Mouse (Mus musculus) gastrocnemius, postnatal 14 days (tissue): ENCODE measurements at regions not wholly inside any gene's neighbourhood (a gene's known extent, or its start where the extent isn't known, plus 50 kb on each side); places are given as distances from the start of the nearest gene placed in this dataset.

ENCODE experiments used
- DNase-seq: peaks from one replicate; pipeline ENCODE4 v3.0.0; 2021; ENCODE audit warnings: mixed read lengths
- intact Hi-C: fragments of 180-260 bp; cut with DNase I; formaldehyde crosslinking; loops from one replicate; pipeline ENCODE4 v1.15.1; 2025; ENCODE audit warnings: low total_unique reads

DNA sequence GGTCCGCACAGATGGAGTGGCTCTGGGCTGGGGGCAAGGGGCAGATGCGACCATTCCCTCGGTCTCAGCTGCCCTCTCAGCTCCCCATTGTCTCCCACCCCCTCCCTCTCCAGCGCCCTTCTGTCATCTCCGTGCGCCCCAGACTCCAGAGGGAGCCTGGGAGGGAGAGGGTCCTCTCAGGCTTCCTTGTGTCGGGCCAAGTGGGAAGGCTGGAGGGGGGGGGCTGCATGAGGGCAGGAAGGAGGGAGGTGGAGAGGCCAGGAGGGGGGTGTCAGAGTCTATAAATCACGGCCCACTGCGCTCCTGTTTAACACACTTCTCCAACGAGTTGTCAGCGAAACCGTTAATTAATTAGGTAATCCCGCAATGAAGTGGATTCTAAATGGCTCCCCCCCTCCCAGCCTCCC, 127.2 kb upstream of the Lhx5 start:
- intact Hi-C loops = no loop called here
- no peak for DNase-seq

- DNase-seq = no peak
- intact Hi-C loops = no loop called here
These were observed 119.2 kb upstream of the Lhx5 start for GRCm38 (mm10) chr5:120312299-120312698.

DNA sequence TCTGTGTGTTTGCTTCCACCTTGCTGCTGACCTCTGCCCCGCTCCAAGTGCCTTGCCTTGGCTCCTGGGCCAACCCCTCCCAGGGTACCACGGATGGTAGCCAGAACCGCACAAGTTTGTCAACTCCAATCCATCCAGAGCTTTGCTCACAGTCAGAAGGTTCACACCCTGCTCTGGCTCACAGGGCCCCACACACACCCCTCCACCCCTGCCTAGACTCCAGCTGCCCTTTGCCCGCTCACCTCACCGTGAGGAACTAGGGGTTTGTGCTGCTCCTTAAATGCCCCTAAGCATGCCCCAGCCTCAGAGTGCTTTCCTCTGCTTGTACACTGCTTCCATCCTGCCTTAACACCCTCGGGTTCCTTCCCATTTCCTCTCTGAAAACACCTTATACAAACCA, 117.5 kb upstream of the Lhx5 start:
- intact Hi-C loops = no loop called here
- DNase-seq = no peak

DNA sequence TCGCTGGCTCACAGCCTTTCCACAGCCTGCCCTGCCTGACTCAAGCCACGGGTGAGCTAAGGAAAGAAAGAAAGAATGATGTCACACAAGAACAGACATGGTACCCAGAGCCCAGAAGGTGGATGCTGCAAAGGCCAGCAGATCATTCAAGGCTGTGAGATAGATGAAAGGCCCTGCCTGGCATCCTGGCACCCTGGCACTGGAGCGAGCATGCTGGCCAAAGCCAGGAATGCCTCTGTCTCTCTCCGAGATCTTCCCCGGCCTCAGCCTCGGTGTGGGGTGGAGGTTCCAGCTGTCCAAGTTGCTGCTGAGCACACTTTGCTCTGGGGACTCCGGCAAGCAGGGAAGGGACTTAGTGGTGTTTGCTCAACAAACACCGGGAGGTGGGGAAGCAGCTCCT, 116.4 kb upstream of the Lhx5 start:
- intact Hi-C loops = no loop called here
- no peak for DNase-seq

GRCm38 (mm10) chr5:120318951-120319350, 112.5 kb upstream of the Lhx5 start:
- intact Hi-C loops = no loop called here
- no peak for DNase-seq

GRCm38 (mm10) chr5:120322031-120322731, 109.3 kb upstream of the Lhx5 start:
- intact Hi-C loops = no loop called here

DNA sequence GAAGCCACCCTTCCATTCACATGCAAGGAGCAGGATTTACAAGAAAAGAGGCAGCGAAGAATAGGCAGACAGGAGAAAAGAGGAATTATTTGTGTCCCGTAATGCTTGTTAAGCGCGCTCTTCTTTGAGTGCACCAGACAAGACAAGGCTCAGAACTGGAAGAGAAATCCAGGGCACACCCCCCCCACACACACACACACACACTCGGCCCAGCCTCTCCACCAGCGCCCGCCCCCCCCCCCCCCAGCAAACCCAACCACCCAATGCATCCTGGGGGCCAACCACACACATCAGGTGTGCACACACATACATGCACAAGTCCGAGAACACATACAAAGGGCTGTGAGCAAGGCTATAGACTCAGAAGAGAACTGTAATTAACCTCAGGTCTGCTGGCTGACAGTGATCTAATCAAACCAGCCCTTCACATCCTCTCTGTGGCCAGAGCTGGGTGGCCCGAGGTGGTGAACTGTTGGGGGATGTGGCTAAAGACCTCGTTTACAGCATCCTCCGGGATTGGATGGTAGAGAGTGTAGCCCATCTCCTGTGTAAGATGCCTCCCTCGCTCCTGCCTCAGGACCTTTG, 108.7 kb upstream of the Lhx5 start:
- DNase-seq = no peak
- intact Hi-C loops = no loop called here

More at GRCm38 (mm10) chr5:120322031-120322731, 109.3 kb upstream of the Lhx5 start:
- DNase-seq = no peak

GRCm38 (mm10) chr5:120324111-120324510, 107.4 kb upstream of the Lhx5 start:
- no peak for DNase-seq
- intact Hi-C loops = no loop called here

DNA sequence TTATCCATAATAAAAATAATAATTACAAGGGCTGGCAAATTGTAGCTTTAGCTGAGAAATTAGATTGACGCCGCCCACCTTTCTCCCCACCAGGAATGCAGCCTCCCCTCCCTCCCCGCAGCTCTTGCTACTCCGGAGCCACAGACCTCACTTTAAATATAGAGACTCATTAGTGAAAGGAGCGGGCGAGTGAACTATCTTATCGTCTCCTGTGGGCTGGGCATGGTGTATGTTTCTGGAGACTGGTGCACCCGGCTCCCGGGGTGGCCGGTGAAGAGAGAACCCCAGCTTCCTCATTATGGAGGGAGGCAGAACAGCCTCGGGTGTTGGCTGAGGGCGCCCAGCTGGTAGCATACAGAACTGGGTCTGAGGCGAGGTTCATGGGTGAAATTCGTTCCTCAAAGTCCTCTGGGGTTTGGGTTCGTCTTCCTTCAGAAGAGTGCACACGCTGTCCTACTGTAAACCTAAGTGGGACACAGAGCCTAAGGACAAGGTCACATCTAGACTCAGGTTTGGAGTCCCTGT, 106.1 kb upstream of the Lhx5 start:
- intact Hi-C loops = no loop called here
- DNase-seq = no peak

DNA sequence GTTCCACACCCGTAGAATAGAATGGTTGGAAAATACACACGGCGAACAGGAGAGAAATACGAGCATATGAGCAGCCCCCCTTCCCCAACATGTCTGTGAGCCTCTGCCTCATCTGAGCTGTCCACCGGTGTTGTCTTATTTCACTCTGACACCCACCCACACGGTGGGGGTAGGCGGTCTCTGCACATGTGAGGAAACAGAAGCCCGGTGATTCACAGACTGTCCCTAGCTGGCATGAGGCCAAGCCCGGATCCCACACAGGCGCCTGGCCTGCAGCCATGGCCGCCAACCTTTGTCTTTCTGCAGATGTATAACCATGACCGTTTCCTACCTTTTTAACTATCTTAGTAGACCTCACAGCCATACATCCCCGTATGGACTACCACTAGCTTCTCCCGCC, 99.5 kb upstream of the Lhx5 start:
- DNase-seq = peak; percentile 11
- intact Hi-C loops = no loop called here

DNA sequence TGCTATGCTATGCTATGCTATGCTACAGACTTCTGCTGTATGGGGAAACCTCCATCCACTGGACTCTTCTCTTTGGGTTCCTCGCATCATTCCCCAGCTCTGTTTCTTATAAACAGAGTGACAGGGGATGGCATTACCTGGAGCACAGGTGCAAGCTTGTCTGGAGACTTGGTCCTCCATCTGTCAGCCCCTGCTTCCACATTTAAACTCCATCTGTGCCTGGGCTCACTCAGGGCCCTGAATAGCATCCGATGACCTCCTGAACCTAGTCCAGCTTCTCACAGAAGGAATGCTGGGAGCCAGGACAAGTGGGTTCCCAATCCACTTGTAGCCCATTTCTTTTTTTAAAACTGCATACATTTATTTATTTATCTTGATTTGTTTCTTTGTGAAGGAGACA, 92.3 kb upstream of the Lhx5 start:
- intact Hi-C loops = no loop called here

GRCm38 (mm10) chr5:120340696-120341231, 90.7 kb upstream of the Lhx5 start:
- no peak for DNase-seq
- intact Hi-C loops = no loop called here

More for the DNA sequence above, 92.3 kb upstream of the Lhx5 start:
- no peak for DNase-seq

GRCm38 (mm10) chr5:120350461-120350860, 81.0 kb upstream of the Lhx5 start:
- intact Hi-C loops = no loop called here
- DNase-seq = no peak

- DNase-seq = no peak
- intact Hi-C loops = no loop called here
These were observed 79.7 kb upstream of the Lhx5 start for GRCm38 (mm10) chr5:120351827-120352226.

DNA sequence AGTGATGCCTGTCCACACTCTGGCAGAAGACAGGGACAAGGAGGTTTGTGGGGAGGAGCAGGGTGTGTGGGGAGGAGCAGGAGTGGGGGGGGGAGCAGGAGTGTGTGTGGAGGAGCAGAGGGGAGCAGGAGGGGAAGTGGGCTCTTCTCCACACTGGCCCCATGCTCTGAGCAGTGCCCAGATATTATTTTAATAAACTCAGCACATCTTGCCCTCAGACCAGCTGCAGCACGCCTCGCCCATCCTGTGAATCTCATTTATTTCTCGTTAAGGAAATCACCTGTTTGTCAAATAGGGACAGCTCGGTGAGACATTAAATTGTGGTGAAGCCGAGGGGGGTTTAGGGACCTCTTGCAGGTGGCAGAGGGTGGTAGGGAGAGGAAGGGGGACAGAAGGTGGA, 77.8 kb upstream of the Lhx5 start:
- intact Hi-C loops = no loop called here
- no peak for DNase-seq

DNA sequence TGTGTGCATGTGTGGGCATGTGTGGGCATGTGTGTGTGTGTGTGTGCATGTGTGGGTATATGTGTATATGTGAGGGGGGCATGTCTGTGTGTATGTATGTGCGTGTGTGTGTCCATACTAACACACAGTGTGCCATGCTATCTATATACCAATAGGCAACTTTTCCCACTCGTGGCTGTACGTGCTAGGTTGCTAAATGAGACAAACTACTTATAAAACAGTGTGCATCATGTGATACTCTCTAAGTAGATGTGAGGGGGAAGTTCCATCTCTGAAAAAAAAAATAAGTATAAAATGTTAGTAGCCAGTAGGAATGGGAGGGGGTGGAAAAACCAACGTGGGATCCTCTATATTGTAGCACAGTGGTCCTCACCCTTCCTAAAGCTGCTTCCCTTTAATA, 74.5 kb upstream of the Lhx5 start:
- DNase-seq = no peak
- intact Hi-C loops = no loop called here

DNA sequence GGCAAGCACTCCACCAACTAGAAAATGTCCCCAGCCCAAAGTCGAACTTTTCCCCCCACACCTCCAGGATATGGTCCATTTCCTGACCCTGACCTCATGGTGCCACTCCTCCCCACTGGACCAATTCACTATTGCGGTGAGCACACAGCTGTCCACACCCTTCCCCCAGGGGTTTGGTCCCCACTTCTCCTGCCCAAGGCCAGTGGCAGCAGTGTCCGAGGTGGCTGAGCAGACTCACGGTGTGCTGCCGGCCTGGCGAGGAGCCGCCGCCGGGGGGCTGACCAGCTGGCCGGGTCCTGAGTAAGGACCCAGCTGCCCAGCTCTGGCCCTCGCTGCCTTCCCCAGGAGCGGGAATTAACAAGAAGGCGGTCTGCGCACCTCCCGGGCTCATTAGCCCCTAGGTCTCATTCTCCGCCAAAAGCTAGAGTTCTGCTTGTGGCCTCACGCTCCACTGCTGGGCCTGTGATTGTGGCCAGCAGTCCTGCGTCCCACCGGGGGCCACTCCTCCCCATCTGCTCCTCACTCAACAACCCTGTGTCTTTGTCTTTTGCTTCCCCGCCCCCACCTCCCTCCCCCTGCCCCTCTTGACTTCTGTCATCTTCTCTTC, 73.3 kb upstream of the Lhx5 start:
- intact Hi-C loops = no loop called here
- DNase-seq = no peak

DNA sequence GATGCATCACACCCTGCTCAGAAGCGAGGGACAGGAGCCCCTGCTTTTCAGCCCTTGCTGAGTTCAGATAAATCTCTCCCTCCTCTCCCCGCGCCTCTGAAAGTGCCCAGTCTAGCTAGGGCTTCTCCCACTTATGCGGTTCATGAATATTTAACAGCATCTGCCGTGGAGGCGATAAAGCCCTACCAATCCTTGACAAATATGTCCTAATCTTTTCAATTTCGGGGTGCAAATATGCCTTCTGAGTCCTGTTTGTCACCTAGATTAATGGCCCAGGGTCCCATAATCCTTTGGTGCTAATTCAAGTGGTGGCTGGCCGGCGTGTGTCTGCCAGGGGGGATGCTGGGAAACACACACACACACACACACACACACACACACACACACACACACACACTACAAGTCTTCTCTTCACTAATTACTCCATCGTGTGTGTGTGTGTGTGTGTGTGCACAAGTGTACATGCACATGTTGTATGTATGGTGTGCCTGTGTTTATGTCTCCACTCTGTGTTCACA, 65.5 kb upstream of the Lhx5 start:
- intact Hi-C loops = no loop called here
- DNase-seq = no peak

DNA sequence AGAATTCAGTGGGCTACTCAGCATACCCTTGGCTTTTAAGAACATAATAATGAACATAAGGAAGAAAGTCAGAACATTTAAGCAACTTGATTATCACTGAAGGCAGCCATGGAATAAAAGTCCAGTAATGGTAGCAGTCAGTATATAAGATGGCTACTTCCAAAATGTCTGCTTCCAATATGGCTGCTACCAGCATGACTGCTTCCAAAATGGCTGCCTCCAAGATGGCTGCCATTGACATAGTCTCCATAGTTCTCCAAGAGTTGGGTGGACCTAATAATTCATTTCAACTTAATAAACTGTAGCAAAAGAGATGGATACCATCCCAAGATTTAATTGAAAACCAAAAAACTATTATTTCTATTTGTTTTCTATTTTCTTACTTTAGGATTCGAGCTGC, 62.7 kb upstream of the Lhx5 start:
- DNase-seq = no peak
- intact Hi-C loops = no loop called here

GRCm38 (mm10) chr5:120371176-120371819, 60.2 kb upstream of the Lhx5 start:
- no peak for DNase-seq
- intact Hi-C loops = no loop called here
